In the genomic region with DNA sequence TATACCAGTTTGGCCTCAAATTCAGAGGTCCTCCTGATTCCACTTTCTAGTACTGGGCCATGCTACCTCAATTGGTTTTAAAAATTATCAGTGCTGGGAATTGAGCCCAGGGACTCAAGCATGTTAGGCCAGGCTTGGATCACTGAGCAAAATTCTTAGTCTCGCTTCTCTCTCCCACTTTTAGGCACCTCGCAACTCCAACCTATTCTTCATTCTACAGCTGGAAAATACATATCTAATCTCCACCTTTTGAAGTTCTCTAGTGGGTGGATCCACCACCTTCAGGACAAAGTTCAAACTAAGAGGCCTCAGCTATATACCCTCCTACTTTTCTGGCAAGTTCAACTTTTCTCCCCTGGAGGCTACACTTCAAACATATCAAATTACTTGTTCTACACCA, we compare ENCODE assay signal across 10 mouse cellular contexts. TPM values are rescaled to one million over a fixed set of nuclear protein-coding genes. Genes with fewer than 3 reads are reported as not detected.
DNase-seq lines count a peak whose midpoint lies in the region; ATAC-seq and TF ChIP-seq lines count a peak whose summit lies in the region.
"Had no signal": no experiment of that assay in that cellular context is flagged by ENCODE, and none has a peak within 500 bp of the region (broad histone marks: within the 10 kb centered on the region; RNA-seq: fewer than 3 reads in every experiment).

No protein-coding gene starts in this region.

- peaks cover 46% of the 10 kb centered on the region for H3K4me1 ChIP-seq in heart, embryonic 13.5 days
- H3K4me1 ChIP-seq in heart, adult 2 months (ENCODE audit: control insufficient read depth, insufficient read depth, low read length) = peaks cover 9% of the 10 kb centered on the region
- H3K4me1 ChIP-seq in ES-E14 (ENCODE audit: control insufficient read depth in 2 of 2, insufficient read depth in 2 of 2, low read length in 2 of 2, poor library complexity in 1 of 2) = no peaks in the 10 kb centered on the region
- H3K4me1 ChIP-seq in hindbrain, embryonic 14.5 days (replicated peaks; ENCODE audit: control insufficient read depth, insufficient read depth, low read length) = peaks cover 13% of the 10 kb centered on the region
- H3K4me1 ChIP-seq in midbrain, embryonic 12.5 days = peaks cover 16% of the 10 kb centered on the region

- H3K9me3 ChIP-seq in heart, embryonic 13.5 days = no peaks in the 10 kb centered on the region
- peaks cover 14% of the 10 kb centered on the region for H3K9me3 ChIP-seq in ES-E14 (ENCODE audit: control insufficient read depth, insufficient read depth, low read depth, low read length)
- H3K9me3 ChIP-seq in hindbrain, embryonic 14.5 days (ENCODE audit: control insufficient read depth, low read length) = no peaks in the 10 kb centered on the region
- H3K9me3 ChIP-seq in midbrain, embryonic 12.5 days = no peaks in the 10 kb centered on the region

- H3K4me2 ChIP-seq in heart, embryonic 13.5 days = peak overlapping the region; percentile 71
- peak overlapping the region; percentile 58 for H3K4me2 ChIP-seq in hindbrain, embryonic 14.5 days (replicated peaks)
- peak overlapping the region; percentile 54 for H3K4me2 ChIP-seq in midbrain, embryonic 12.5 days (replicated peaks)

- WGBS in heart, embryonic 13.5 days = 72% methylated on average over 2 of the region's 2 CpGs
- WGBS in heart, adult 2 months = 83% methylated on average over 2 of the region's 2 CpGs
- WGBS in hindbrain, embryonic 14.5 days = 94% methylated on average over 2 of the region's 2 CpGs
- WGBS in midbrain, embryonic 12.5 days = 90% methylated on average over 2 of the region's 2 CpGs

- H3K27me3 ChIP-seq in heart, embryonic 13.5 days (replicated peaks) = peaks cover 12% of the 10 kb centered on the region; the same call in 1 of the 2 replicates
- no peaks in the 10 kb centered on the region for H3K27me3 ChIP-seq in heart, adult 2 months (ENCODE audit: control insufficient read depth, insufficient read depth, low read length)
- H3K27me3 ChIP-seq in hindbrain, embryonic 14.5 days (ENCODE audit: control insufficient read depth, insufficient read depth, low read length) = no peaks in the 10 kb centered on the region
- peaks cover 40% of the 10 kb centered on the region for H3K27me3 ChIP-seq in midbrain, embryonic 12.5 days

- H3K36me3 ChIP-seq in heart, embryonic 13.5 days = peaks cover 9% of the 10 kb centered on the region
- H3K36me3 ChIP-seq in heart, adult 2 months (ENCODE audit: control insufficient read depth, insufficient read depth, low read length) = peaks cover 9% of the 10 kb centered on the region
- H3K36me3 ChIP-seq in ES-E14 (ENCODE audit: control insufficient read depth, insufficient read depth, low read length, poor library complexity, severe bottlenecking) = peaks cover 1% of the 10 kb centered on the region
- H3K36me3 ChIP-seq in hindbrain, embryonic 14.5 days (replicated peaks; ENCODE audit: control insufficient read depth, insufficient read depth) = peaks cover 10% of the 10 kb centered on the region
- peaks cover 11% of the 10 kb centered on the region for H3K36me3 ChIP-seq in midbrain, embryonic 12.5 days

- in situ Hi-C loops in ES-E14 (cut with MboI; ENCODE audit: low sequenced_read_pairs in 2 of 2, unreplicated experiment in 2 of 2) = no loop called here

- TF ChIP-seq POLR2A in heart, adult 2 months (IDR thresholded peaks at IDR 0.05; ENCODE audit: insufficient read depth, low read depth, low read length) = no peak

- peak overlapping the region; percentile 85; the same call in 1 of the 2 replicates for H3K4me3 ChIP-seq in heart, embryonic 13.5 days
- no peak overlapping the region for H3K4me3 ChIP-seq in heart, adult 2 months
- H3K4me3 ChIP-seq in ES-E14 (ENCODE audit: insufficient read depth in 1 of 2, low read depth in 1 of 2, low read length in 2 of 2, poor library complexity in 1 of 2, severe bottlenecking in 1 of 2) = no peak overlapping the region
- peak overlapping the region; percentile 90; the same call in 1 of the 2 replicates for H3K4me3 ChIP-seq in hindbrain, embryonic 14.5 days (replicated peaks; ENCODE audit: low read length)
- H3K4me3 ChIP-seq in midbrain, embryonic 12.5 days = no peak overlapping the region

- no peaks in the 10 kb centered on the region for H3K79me2 ChIP-seq in heart, adult 2 months (replicated peaks; ENCODE audit: control insufficient read depth, insufficient read depth, low read length)

- DNase-seq in heart, adult 2 months = no peak
- DNase-seq in ES-E14 (ENCODE audit: low read depth, low spot score) = no peak
- DNase-seq in hindbrain, embryonic 14.5 days (ENCODE audit: low spot score) = no peak
- no peak for DNase-seq in yolk sac, embryonic 10.5 days (ENCODE audit: low spot score)
- DNase-seq in ovary, postnatal 36 days (ENCODE audit: low spot score) = no peak
- no peak for DNase-seq in adrenal gland, postnatal 25 days

- intact Hi-C loops in heart, adult 2 months (cut with DNase I) = loop anchor here (1.0 kb wide), 1 partner anchor 28 kb away; no protein-coding TSS in a partner anchor

- no peak overlapping the region for H3K27ac ChIP-seq in heart, embryonic 13.5 days (replicated peaks)
- no peak overlapping the region for H3K27ac ChIP-seq in heart, adult 2 months
- H3K27ac ChIP-seq in ES-E14 (ENCODE audit: insufficient read depth, low read depth, low read length, poor library complexity, severe bottlenecking) = no peak overlapping the region
- no peak overlapping the region for H3K27ac ChIP-seq in hindbrain, embryonic 14.5 days
- H3K27ac ChIP-seq in midbrain, embryonic 12.5 days (replicated peaks) = no peak overlapping the region

- TF ChIP-seq EP300 in heart, adult 2 months (IDR thresholded peaks at IDR 0.05; ENCODE audit: insufficient read depth, low read depth, low read length) = no peak

- no peak for TF ChIP-seq CTCF in heart, adult 2 months (IDR thresholded peaks at IDR 0.05)

- ATAC-seq in heart, embryonic 13.5 days (ENCODE audit: extremely low read depth, insufficient number of reproducible peaks, low FRiP score, low TSS enrichment) = no peak
- ATAC-seq in hindbrain, embryonic 14.5 days (ENCODE audit: low FRiP score) = no peak
- ATAC-seq in midbrain, embryonic 12.5 days (ENCODE audit: low FRiP score, low read depth) = no peak

- H3K9ac ChIP-seq in heart, embryonic 13.5 days = peak overlapping the region; percentile 80
- H3K9ac ChIP-seq in heart, adult 2 months (ENCODE audit: low read depth, low read length) = no peak overlapping the region
- H3K9ac ChIP-seq in ES-E14 (ENCODE audit: insufficient read depth, low read depth, low read length, poor library complexity, severe bottlenecking) = peak overlapping the region; percentile 67; the same call in 1 of the 2 replicates
- no peak overlapping the region for H3K9ac ChIP-seq in hindbrain, embryonic 14.5 days
- no peak overlapping the region for H3K9ac ChIP-seq in midbrain, embryonic 12.5 days (replicated peaks)

TF ChIP-seq in ES-E14, 5 proteins besides CTCF, POLR2A, EP300 and RAD21:
- TF ChIP-seq MAFK (IDR thresholded peaks at IDR 0.05; ENCODE audit: insufficient read depth, low read depth, low read length) = no peak
- TF ChIP-seq ZC3H11A (IDR thresholded peaks at IDR 0.05; ENCODE audit: borderline replicate concordance, low read depth, low read length) = no peak
- no peak for TF ChIP-seq ZNF384 (IDR thresholded peaks at IDR 0.05; ENCODE audit: low read depth, low read length)
- TF ChIP-seq CHD2 (IDR thresholded peaks at IDR 0.05; ENCODE audit: low read depth, low read length) = no peak
- no peak for TF ChIP-seq HCFC1 (IDR thresholded peaks at IDR 0.05; ENCODE audit: borderline replicate concordance, insufficient read depth, low read length)
TF ChIP-seq in ES-E14: peak in this region for 0.

RNA-seq across cellular contexts. Expression of a gene that starts 1.1 kb away (rescaled TPM):
- polyA plus RNA-seq in heart, embryonic 13.5 days (2015; fragmentation: Nextera tagmentation; extraction: Ambion mirVana) = 9.7 and 10.5 TPM in 2 replicates
- total RNA-seq in heart, adult 2 months (2021) = 10 to 100 TPM; 34.2 to 39.6 TPM
- polyA plus RNA-seq in heart, adult 2 months (2012; rRNA removed) = 9.1 and 15.2 TPM in 2 replicates
- 33.8 and 53.8 TPM in 2 replicates for total RNA-seq in ES-E14 (2012; rRNA removed)
- polyA plus RNA-seq in hindbrain, embryonic 14.5 days (2014; fragmentation: Nextera tagmentation; extraction: Ambion mirVana) = 9.4 and 11.3 TPM in 2 replicates
- polyA plus RNA-seq in midbrain, embryonic 12.5 days (2016; fragmentation: Nextera tagmentation; extraction: Ambion mirVana) = 13.3 and 17.0 TPM in 2 replicates
- total RNA-seq in adrenal gland, postnatal 25 days (2021) = 72.8 and 73.5 TPM in 2 replicates

RNA-seq across cellular contexts. Expression of a gene that starts 8.9 kb away (rescaled TPM):
- 2.5 and 2.7 TPM in 2 replicates for polyA plus RNA-seq in heart, embryonic 13.5 days (2015; fragmentation: Nextera tagmentation; extraction: Ambion mirVana)
- 1 to 10 TPM; 4.7 to 4.9 TPM for total RNA-seq in heart, adult 2 months (2021)
- polyA plus RNA-seq in heart, adult 2 months (2012; rRNA removed) = 3.3 and 4.4 TPM in 2 replicates
- 0.79 and 1.3 TPM in 2 replicates for total RNA-seq in ES-E14 (2012; rRNA removed)
- 3.9 and 4.2 TPM in 2 replicates for polyA plus RNA-seq in hindbrain, embryonic 14.5 days (2014; fragmentation: Nextera tagmentation; extraction: Ambion mirVana)
- 2.1 and 3.3 TPM in 2 replicates for polyA plus RNA-seq in midbrain, embryonic 12.5 days (2016; fragmentation: Nextera tagmentation; extraction: Ambion mirVana)
- total RNA-seq in adrenal gland, postnatal 25 days (2021) = 6.7 and 8.0 TPM in 2 replicates

RNA-seq across cellular contexts. Expression of a gene that starts 34.3 kb away (rescaled TPM):
- 1.4 and 2.1 TPM in 2 replicates for polyA plus RNA-seq in heart, embryonic 13.5 days (2015; fragmentation: Nextera tagmentation; extraction: Ambion mirVana)
- not detected for total RNA-seq in heart, adult 2 months (2021)
- 0.27 TPM in 1 of 2 replicates, not detected in the other for polyA plus RNA-seq in heart, adult 2 months (2012; rRNA removed)
- total RNA-seq in ES-E14 (2012; rRNA removed) = 0.36 TPM in 1 of 2 replicates, not detected in the other
- 0.39 and 0.60 TPM in 2 replicates for polyA plus RNA-seq in hindbrain, embryonic 14.5 days (2014; fragmentation: Nextera tagmentation; extraction: Ambion mirVana)
- 0.29 TPM in 1 of 2 replicates, not detected in the other for polyA plus RNA-seq in midbrain, embryonic 12.5 days (2016; fragmentation: Nextera tagmentation; extraction: Ambion mirVana)
- total RNA-seq in adrenal gland, postnatal 25 days (2021) = 0.43 TPM in 1 of 2 replicates, not detected in the other
- total RNA-seq: heart, adult 18-20 months had no signal

RNA-seq across cellular contexts. Expression of a gene that starts 42.5 kb away (rescaled TPM):
- polyA plus RNA-seq in heart, embryonic 13.5 days (2015; fragmentation: Nextera tagmentation; extraction: Ambion mirVana) = 0.11 TPM in 1 of 2 replicates, not detected in the other
- total RNA-seq in heart, adult 2 months (2021) = not detected
- 0.10 TPM in 1 of 2 replicates, not detected in the other for polyA plus RNA-seq in heart, adult 2 months (2012; rRNA removed)
- 0.09 TPM in 1 of 2 replicates, not detected in the other for total RNA-seq in ES-E14 (2012; rRNA removed)
- 0.97 and 1.5 TPM in 2 replicates for polyA plus RNA-seq in hindbrain, embryonic 14.5 days (2014; fragmentation: Nextera tagmentation; extraction: Ambion mirVana)
- polyA plus RNA-seq in midbrain, embryonic 12.5 days (2016; fragmentation: Nextera tagmentation; extraction: Ambion mirVana) = not detected in 2 replicates
- total RNA-seq in adrenal gland, postnatal 25 days (2021) = not detected in 2 replicates
- total RNA-seq: heart, adult 18-20 months had no signal

RNA-seq across cellular contexts. Expression of a gene that starts 50.2 kb away (rescaled TPM):
- not detected in 2 replicates for polyA plus RNA-seq in heart, embryonic 13.5 days (2015; fragmentation: Nextera tagmentation; extraction: Ambion mirVana)
- total RNA-seq in heart, adult 2 months (2021) = not detected
- polyA plus RNA-seq in heart, adult 2 months (2012; rRNA removed) = not detected in 2 replicates
- total RNA-seq in ES-E14 (2012; rRNA removed) = not detected in 2 replicates
- polyA plus RNA-seq in hindbrain, embryonic 14.5 days (2014; fragmentation: Nextera tagmentation; extraction: Ambion mirVana) = not detected in 2 replicates
- polyA plus RNA-seq in midbrain, embryonic 12.5 days (2016; fragmentation: Nextera tagmentation; extraction: Ambion mirVana) = 0.12 TPM in 1 of 2 replicates, not detected in the other
- not detected in 2 replicates for total RNA-seq in adrenal gland, postnatal 25 days (2021)
- total RNA-seq: megakaryocyte progenitor cell, adult 5-6 weeks had no signal

Comparison
In these comparisons a context has a peak if more than half of its experiments do, and no peak if none do; other contexts are left out.
1. H3K4me3 ChIP-seq: peak in heart, embryonic 13.5 days (single experiment) and hindbrain, embryonic 14.5 days (single experiment); none in heart, adult 2 months (single experiment), ES-E14 (0 of 2) and midbrain, embryonic 12.5 days (single experiment).
2. H3K9ac ChIP-seq: peak in heart, embryonic 13.5 days (single experiment) and ES-E14 (single experiment); none in heart, adult 2 months (single experiment), hindbrain, embryonic 14.5 days (single experiment) and midbrain, embryonic 12.5 days (single experiment).
3. Peak in every context shown above with its lines, with median percentiles within 50 percentile points of each other: H3K4me2 ChIP-seq.